ENCODE assay signal across 23 mouse cellular contexts in genomic region chr7:63833676-63834075, GRCm38 (mm10).
"Had no signal": no experiment of that assay in that cellular context is flagged by ENCODE, and none has a peak within 500 bp of the region (broad histone marks: within the 10 kb centered on the region; RNA-seq: fewer than 3 reads in every experiment).

No protein-coding gene starts in this region.

- H3K4me1 ChIP-seq: heart, embryonic 10.5 days; heart, embryonic 12.5 days; hindbrain, embryonic 13.5 days; hindbrain, embryonic 15.5 days; kidney, embryonic 15.5 days; limb, embryonic 13.5 days; limb, embryonic 15.5 days; liver, embryonic 12.5 days had no signal

- DNase-seq: gastrocnemius, postnatal 14 days; gastrocnemius, postnatal 36 days; heart, adult 18-20 months; heart, postnatal 10 days; heart, postnatal 36 days; kidney, adult 11 months; kidney, adult 2 months; kidney, adult 9 months; kidney, postnatal 14 days; kidney, postnatal 36 days; left cerebral cortex, postnatal 4 days had no signal

- H3K4me3 ChIP-seq: heart, embryonic 10.5 days; heart, embryonic 12.5 days; hindbrain, embryonic 13.5 days; hindbrain, embryonic 15.5 days; kidney, embryonic 15.5 days; left cerebral cortex, adult 2 months; limb, embryonic 13.5 days; limb, embryonic 15.5 days; liver, embryonic 12.5 days had no signal

- H3K36me3 ChIP-seq: heart, embryonic 10.5 days; heart, embryonic 12.5 days; hindbrain, embryonic 13.5 days; hindbrain, embryonic 15.5 days; kidney, embryonic 15.5 days; limb, embryonic 13.5 days; limb, embryonic 15.5 days; liver, embryonic 12.5 days had no signal

- H3K27ac ChIP-seq: heart, embryonic 10.5 days; hindbrain, embryonic 13.5 days; hindbrain, embryonic 15.5 days; hindbrain, postnatal 0 days; kidney, embryonic 15.5 days; kidney, postnatal 0 days; left cerebral cortex, adult 2 months; limb, embryonic 13.5 days; limb, embryonic 15.5 days; liver, embryonic 12.5 days; liver, embryonic 14.5 days had no signal

- H3K27me3 ChIP-seq: heart, embryonic 12.5 days; hindbrain, embryonic 13.5 days; hindbrain, embryonic 15.5 days; kidney, embryonic 15.5 days; limb, embryonic 13.5 days; limb, embryonic 15.5 days; liver, embryonic 12.5 days had no signal

- H3K4me2 ChIP-seq: heart, embryonic 12.5 days; hindbrain, embryonic 13.5 days; hindbrain, embryonic 15.5 days; kidney, embryonic 15.5 days; limb, embryonic 13.5 days; limb, embryonic 15.5 days; liver, embryonic 12.5 days had no signal
